Mouse (Mus musculus) c-Kit-positive CD71-positive TER-119-positive erythroid progenitor cells, embryonic 14.5 days (primary cell): ENCODE measurements around the gene Ccdc27.

Experiments
- DNase-seq: peaks from one replicate; pipeline ENCODE4 v3.0.0-alpha.2; 2013; ENCODE audit warnings: low spot score

Ccdc27 gene

DNA sequence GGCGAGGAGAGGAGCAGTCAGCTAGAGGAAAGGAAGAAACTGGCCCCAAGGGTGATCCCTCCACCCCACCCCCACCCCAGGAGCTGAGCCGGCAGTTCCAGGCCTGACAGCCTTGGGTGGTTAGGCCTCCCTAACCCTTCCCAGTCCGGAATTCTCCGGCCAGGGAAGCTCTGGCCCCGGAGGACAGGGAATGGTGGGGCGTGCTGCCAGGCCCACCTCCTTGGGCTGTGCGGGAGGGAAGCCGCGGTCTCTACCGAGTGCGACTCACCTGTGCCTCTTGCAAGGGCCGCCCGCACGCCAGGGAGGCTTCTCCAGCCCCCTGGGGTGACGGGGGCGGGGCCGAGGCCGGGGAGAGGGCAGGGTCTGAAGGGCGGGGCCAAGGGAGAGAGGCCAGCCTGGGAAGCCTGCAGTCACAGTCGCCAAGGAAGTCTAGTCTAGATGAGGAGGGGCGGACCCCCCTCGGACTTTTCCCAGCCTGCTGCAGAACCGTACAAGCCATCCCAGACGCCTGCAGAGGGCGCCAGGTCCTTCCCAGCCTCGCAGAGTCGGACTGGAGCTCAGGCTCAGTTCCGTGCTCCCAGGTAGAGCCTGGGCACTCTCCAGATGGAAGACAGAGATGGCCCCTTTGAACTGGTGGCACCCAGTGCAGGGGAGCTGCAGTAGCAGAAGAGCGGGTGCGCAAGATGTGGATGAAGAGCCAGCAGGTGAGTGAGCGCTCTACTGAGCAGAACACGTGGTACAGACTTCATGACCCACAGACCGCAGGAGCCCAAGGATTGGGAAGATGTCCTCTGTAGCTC, 16.6 kb downstream of the Ccdc27 start, which contains the start of gene Smim1:
Smim1 (minus strand) TSS at position 590 of the 800 bp plus-strand sequence.
- peak; percentile 82 for DNase-seq

DNA sequence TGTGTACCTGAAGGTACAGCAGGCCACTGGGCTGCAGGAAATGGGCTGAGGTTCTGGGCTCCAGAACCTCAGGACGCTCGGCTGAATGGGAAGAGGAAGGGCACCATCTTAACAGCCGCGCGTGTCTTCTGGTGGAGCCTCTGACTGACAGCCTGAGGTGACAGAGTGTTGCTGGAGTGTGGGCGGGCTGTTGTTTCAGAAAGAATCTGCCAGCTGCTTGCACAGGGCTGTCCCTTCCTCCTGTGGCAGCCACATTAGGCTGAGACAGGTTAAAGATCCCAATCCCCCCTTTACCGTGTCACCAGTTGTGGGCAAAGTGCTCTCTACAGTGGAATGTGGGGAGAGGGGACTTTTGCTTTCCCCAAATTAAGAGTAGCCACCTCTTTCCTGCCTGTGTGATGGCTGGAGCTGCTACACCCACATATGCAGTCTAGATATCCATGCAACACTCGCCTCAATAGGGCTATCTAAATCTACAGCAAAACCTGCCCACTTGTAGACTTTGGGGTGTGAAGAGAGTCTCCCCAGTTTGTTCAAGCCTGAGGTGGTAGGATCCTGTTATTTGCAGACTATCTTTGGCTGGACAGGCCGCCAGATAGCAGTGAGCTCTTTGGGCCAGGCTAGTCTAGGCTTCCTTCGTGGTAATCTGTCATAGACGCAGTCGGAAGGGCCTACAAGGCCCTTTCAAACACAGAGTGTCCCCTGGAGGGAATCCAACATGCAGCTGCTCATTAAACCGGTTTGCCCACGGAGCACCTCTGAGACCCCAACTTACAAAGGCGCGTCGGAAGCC, 17.6 kb downstream of the Ccdc27 start:
- DNase-seq: peak; percentile 67

DNA sequence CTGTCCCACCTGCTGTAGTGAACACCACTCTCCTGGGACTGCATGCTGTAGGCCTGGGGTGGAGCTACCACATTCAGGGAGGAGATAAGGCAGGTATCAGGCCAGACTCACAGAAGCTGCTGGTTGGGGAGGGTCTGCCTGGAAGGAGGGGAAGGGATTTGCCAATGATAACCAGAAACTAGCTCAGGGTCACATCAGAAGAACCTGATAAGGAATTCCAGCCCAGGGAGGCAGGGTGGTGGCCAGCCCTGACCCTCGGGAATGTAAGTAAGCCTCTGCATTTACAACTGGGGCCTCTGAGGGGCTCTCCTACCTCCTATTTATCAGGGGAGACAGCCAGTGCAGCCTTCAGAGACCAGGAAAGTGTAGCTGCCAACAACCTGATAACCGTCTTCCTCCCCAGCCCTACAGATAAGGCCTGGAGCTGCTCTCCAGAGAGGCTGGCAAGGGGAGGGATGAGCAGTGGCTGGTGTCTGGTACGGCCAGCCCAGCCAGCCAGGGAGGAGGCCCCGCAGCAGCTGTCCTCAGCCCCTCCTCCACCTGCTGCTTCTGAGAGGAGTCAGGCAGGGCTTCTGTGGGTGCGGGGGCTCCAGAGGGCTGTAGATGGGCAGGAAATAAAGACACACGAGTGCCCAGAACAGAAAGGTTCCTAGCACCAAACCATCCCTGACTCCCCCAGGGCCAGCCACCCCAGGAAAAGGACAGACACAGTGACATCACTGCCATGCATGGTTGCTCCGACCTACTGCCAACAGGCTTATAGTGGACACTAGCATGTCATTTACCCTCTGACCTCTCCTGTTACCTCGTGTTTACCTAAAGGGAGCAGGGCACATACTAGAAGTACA, 18.5 kb downstream of the Ccdc27 start:
- peak; percentile 88 for DNase-seq

DNA sequence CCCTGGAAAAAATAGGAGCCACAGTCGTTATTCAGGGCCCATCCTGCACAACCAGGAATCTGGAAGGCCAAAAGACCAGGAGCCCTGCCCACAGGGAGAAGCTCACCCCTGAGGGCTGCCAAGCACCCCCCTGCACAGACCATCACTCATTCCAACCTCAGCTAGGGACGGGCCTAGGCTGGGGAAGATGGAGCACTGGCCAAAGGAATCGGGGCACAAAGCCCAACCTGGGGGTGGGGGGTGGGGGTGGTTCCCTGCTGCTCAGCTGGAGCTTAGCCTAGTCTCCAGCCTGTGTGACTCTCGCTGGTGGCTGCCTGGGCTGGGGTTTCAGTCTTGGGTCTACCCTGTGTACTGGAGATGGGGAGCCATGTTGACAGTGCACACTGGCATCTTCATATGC, 19.6 kb downstream of the Ccdc27 start:
- DNase-seq: no peak

DNA sequence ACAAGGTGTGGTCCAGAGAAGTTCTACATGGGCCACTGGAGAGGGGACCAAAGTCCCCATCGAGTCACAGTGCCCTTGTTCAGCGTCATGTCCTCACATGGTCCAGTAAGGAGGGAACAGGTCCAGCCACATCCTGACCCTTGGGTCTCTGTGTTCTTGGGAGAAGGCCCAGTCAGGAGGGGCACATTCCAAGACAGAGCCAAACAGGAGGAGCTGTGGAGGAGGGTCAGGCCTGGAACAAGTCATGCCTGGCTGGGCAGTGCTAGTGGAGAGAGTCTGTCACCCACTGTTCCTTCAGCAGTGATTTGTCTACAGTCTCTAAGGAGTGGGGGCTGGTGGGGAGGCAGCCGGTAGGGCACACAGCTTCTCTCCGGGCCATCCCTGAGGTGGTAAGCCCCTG, 20.1 kb downstream of the Ccdc27 start:
- no peak for DNase-seq

DNA sequence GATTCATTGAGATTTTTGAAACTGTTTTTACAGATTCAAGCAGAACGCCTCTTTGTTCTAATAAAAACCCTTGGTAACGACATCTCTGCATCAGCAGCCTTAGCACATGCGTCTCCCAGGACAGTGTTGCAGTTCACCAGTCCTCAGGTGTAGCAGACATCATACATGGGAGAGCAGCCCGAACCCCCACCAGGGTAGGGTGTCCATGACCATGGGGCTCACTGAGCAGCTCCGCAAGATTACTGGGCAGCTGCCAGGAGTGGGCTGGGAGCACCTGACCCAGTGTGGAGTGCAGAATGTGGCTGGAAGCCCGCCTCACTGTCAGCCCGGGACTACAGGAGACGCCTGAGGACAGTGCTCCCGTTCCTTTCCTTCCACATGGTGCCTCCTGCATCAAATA, 21.0 kb downstream of the Ccdc27 start:
- DNase-seq: no peak

DNA sequence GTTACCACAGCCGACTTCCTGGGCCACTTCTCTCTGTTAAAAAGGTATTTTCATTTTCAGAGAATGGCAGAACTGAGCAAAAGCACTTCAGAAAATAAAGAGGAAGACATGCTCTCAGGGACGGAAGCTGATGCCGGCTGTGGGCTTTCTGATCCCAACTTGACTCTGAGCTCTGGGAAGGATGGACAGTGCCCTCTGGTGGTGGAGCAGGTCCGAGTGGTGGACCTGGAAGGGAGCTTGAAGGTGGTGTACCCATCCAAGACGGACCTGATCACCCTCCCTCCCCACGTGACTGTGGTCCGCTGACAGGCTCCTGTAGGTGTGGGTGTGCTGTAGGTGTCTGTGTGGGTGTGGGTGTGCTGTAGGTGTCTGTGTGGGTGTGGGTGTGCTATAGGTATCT, 22.9 kb downstream of the Ccdc27 start:
- peak; percentile 57 for DNase-seq

DNA sequence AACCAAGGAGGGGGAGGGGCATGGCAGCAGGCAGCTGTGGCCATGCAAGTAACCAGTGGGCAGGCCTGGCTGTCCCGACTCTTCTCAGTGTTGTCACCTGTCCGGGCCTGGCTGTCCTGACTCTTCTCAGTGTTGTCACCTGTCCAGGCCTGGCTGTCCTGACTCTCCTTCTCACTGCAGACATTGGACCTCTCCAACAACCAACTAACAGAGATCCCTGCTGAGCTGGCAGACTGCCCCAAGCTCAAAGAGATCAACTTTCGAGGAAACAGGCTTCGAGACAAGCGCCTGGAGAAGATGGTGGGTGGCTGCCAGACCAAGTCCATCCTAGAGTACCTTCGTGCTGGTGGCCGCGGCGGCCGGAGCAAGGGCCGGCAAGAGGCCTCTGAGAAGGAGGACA, 27.0 kb downstream of the Ccdc27 start:
- no peak for DNase-seq

DNA sequence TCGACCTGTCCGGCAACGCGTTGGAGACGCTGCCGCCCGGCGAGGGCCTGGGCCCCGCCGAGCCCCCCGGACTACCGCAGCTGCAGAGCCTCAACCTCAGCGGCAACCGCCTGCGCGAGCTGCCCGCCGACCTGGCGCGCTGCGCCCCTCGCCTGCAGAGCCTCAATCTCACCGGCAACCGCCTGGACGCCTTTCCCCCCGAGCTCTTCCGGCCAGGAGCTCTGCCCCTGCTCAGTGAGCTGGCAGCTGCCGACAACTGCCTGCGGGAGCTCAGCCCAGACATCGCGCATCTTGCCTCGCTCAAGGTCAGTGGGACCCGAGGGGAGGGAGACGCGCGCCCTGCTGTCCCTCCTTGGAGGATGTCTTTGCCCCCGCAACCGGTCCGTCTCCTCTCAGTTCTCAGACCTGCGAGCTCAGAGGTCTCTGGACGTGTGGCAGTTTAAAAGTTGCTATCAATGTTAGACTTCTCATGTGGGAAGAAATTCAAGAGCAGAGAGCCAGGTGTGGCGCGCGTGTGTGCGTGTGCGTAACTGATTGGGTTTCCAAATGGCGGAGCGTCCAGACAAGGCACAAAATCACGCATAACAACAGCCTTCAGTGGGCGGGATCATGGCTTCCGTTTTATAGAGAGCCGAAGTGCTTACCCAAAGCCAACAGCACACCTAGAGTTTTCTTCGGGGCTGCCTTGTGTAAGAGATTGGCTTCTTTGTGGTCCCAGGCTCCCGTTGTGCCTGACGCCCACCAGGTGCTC, 30.2 kb downstream of the Ccdc27 start:
- DNase-seq: no peak

DNA sequence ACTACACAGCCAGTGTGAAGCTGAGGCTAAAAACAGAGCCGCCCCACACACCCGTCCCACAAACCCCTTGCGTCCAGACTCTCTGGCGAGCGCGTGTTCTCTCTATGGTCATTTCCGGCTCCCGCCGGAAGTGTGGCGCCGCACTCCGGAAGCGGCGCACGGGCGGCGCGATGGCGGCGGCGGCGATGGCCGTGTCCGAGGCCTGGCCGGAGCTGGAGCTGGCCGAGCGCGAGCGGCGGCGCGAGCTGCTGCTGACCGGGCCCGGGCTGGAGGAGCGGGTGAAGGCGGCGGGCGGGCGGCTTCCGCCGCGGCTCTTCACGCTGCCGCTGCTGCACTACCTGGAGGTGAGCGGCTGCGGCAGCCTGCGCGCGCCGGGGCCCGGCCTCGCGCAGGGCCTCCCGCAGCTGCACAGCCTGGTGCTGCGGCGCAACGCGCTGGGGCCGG, 30.8 kb downstream of the Ccdc27 start, which contains the start of gene Lrrc47:
Lrrc47 (plus strand) TSS at position 86 of the 444 bp plus-strand sequence.
- peak; percentile 73 for DNase-seq

DNA sequence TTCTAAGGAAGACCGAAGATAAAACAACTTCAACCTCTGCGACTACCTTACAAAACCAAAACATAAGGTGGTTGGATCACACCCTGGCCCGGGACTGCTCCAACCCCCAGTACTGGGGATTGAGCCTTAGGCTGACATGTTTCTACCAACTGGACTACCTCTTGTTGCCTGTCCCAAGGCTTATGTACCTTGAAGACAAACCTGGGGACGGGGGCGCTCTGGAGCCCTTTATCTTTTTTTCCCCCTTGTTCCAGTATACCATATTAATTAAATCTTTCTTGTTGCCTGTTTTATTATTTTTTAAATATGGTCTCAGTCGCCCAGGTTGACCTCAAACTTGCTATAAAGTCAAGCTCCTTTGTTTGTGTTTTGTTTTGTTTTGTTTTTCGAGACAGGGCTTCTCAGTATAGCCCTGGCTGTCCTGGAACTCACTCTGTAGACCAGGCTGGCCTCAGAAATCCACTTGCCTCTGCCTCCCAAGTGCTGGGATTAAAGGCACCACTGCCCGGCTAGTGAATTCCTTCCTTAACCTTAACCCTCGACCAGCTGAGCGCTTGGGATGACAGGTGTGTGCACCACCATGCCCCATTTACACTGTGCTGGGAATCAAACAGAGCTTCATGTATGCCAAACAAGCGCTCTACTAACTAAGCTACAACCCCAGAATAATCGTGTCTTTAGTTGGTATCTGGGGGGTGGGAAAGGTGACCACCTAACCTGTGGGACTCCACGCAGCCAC, 31.4 kb downstream of the Ccdc27 start:
- DNase-seq: no peak

DNA sequence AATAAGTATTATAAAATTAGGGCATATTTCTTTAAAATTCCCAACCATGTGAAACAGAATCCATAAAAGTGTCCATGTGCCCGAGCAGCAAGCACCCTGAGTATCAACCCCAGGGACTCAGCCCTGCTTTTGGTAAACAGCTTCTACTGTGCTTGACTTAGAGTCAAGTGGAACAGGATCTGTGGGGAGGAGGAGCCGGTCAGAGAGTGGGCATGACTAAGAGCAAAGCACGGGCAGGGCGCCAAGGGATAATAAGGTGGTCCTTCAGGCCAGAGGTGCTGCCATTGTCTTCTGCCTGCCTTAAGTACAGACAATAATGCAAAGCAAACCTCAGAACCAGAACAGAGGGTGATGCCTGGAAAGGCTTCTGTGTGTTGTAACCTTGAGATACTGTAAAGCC, 34.7 kb downstream of the Ccdc27 start:
- no peak for DNase-seq

DNA sequence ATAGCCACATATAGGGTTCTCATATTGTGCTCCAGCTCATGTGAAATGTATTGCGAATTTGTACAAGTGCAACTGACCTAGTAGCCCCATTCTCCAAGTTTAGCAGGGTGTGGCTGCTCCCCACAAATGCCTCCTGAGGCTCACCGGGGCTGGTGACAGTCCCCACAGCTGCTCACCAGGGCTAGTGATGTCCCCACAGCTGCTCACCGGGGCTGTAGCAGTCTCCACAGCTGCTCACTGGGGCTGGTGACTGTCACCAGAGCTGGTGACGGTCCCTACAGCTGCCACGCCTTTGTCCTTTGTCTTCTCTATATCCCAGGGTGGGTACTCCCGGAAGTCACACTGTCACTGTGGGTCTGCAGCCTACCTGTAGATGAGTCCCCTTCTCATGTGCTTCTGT, 36.2 kb downstream of the Ccdc27 start:
- DNase-seq: no peak

DNA sequence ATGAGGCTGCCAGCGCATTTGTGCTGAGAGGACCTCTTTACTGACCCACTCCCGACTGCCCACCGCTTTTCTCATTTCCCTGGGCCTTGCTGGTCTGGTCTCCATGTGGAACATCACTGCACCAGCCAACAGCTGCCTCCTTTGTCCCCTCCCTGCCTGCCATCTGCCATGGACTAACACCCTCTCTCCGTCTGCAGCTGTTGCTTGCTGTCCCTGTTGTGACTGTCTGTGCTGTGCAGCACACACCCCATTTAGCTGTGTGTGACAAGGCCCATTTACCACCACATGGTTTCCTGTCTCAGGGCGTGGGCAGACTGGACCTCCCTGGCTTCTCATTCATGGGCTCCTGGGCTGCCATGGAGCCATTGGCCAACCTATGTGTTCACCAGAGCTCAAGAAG, 37.0 kb downstream of the Ccdc27 start:
- no peak for DNase-seq

DNA sequence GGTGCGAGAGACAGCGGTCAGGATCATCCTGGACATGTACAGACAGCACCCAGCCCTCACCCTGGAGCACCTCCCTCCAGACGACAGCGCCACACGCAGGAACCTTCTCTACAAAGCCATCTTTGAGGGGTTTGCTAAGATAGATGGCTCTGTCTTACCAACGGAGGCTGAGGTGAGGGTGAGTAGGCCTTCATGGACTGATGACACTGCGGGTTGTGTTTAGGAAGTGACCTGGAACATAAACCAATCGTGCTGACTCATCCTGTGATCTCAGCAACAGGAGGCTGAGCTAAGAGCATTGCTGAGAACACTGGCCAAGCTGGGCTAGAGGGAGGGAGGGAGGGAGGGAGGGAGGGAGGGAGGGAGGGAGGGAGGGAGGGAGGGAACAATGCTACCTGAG, 49.0 kb downstream of the Ccdc27 start:
- no peak for DNase-seq

DNA sequence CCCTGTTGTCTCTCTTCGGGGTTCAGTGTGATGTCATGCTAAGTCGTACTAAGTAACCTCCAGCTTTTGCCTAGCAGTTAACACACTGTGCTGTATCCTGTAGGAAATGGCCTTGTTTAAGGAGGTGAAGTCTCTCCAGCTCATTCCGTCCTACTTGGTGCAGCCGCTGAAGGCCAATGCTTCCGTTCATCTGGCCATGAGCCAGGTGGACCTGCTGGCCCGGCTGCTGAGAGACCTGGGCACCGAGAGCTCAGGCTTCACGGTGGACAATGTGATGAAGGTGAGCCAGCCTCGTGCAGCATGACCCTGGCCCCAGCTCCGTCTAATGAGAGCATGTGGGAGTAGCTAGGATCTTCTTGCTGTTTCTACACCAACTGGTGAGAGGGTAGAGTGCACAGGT, 49.8 kb downstream of the Ccdc27 start:
- no peak for DNase-seq

DNA sequence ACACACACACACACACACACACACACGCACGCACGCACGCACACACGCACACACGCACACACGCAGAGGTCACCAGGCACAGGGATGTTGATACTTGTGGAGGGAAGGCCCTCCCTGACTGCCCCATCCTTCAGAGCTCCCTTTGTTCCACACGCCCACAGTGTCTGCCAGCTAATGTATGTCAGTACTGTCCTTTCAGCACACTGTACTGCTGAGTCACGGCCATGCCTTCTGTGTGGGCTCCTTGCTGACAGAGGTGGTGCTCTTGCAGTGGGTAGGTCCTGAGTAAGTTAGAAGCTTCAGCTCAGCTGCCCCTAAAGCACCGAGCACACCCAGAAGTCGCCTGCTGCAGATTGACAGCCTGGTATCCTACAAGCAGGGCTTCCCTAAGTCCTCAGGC, 62.0 kb downstream of the Ccdc27 start:
- DNase-seq: no peak

DNA sequence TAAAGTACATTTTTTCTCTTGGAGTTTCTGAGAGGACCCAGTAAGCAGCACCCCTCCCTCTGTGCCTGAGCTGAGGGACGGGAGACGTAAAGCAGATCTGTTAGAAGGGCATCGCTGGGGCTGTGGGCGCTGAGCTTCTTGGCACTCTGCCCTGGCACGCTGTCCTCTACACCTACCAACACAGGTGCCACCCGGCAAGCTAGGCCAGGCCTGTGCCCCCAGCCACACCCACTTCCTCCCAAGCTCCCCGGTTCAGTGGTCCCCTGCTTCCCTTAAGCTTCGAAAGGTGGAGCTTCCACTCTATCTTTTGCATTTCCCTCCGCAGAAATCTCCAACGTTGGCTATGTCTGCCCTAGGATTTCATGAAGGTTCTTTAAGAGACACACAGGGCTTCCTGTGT, 63.2 kb downstream of the Ccdc27 start:
- DNase-seq: no peak
